Mouse (Mus musculus) lung, adult 2 months (tissue): ENCODE results near the gene Cd320.

Source experiments
- CTCF ChIP-seq: fragments of 200-500 bp; IDR thresholded peaks from 2 replicates; pipeline ENCODE4 v1.5.1; 2011; ENCODE audit warnings: mild to moderate bottlenecking, low read length, control low read depth; ENCODE audit not compliant: insufficient read depth
- POLR2A ChIP-seq: fragments of 200-500 bp; IDR thresholded peaks from 2 replicates; pipeline ENCODE4 v1.6.1; 2011; ENCODE audit warnings: low read depth, mild to moderate bottlenecking, control low read depth, low read length, borderline replicate concordance; ENCODE audit errors: extremely low read depth

- TF ChIP-seq POLR2A (no peak), CTCF (no peak)
These were observed 20.4 kb upstream of the Cd320 start for GRCm38 (mm10) chr17:33822436-33822959.
